Mouse (Mus musculus) heart, postnatal 0 days (tissue): ENCODE measurements at regions not wholly inside any gene's neighbourhood (a gene's known extent, or its start where the extent isn't known, plus 50 kb on each side); places are given as distances from the start of the nearest gene placed in this dataset.

Experiments used
- CTCF ChIP-seq: IDR thresholded peaks from 2 replicates; pipeline ENCODE4 v1.5.1; 2016; ENCODE audit warnings: antibody characterized with exemption, control low read depth, low read depth
- EP300 ChIP-seq: IDR thresholded peaks from 2 replicates; pipeline ENCODE4 v1.6.1; 2016; ENCODE audit warnings: antibody characterized with exemption, low read depth

- no peak for TF ChIP-seq CTCF
- TF ChIP-seq EP300, result no peak
These were observed 70.4 kb upstream of the Adam6b start for GRCm38 (mm10) chr12:113418731-113419402.
